Mouse (Mus musculus): Measurements from ENCODE around the gene Napepld.
A peak's percentile ranks its signal among the peaks of the same experiment; 100 is the strongest.
"Not testable (repeated sequence)": the region's sequence is repeated elsewhere in the genome, so short reads cannot be mapped to it uniquely, and the experiment has no call there.

Gene Napepld

DNA sequence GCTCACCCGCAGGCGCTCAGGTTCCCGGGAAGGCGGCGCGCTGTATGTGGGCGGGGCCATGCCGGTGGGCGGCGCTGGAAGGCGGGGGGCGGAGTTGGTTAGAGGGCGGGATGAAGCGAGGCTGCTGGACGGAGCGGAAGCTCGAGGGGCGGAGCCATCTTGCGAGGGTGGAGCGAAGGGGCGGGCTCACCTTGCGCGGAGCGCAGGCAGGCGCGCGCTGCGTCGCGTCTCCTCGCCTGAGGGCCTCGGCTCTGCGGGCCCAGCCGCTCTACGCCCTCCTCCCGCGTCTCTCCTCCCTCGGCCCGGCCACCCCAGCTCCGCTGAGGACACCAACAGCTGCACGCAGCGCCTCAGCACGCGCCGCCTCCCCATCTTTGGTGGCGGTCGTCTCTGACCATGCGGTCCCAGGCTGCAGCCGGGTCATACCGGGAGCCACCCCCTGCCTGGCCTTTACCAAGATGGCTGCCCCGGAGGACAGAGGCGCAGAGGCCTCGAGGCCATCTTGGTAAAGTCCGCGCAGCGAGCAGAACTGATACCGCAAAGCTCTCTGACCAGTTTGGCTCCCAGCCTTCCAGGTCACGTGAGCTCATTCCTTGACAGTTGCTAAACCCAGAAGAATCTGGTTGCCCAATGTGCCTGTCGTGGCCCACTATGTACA is at the start of gene Napepld:
Gene Napepld, minus strand, starts transcription at position 46 of the 658 bp plus-strand sequence.
- peak; percentile 97 to 99 for DNase-seq (ENCODE audit: low spot score in 2 of 2)

DNA sequence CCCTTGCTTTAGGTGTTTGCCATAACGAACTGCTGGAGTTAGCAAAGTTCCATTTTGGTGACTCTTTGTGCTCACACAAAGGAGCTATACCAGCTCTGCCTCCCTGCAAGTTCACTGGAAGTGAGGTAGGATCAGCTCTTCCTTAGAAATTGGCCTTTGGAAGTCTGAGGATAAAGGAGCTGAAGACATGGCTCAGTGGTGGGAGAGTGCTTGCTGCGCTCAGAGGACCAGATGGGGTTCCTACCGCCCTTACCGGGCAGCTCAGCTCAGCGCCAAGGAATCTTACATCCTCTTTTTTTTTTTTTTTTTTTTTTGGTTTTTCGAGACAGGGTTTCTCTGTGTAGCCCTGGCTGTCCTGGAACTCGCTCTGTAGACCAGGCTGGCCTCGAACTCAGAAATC is 44.8 kb upstream of the Napepld start:
- no peak for DNase-seq (ENCODE audit: low spot score in 2 of 2)

DNA sequence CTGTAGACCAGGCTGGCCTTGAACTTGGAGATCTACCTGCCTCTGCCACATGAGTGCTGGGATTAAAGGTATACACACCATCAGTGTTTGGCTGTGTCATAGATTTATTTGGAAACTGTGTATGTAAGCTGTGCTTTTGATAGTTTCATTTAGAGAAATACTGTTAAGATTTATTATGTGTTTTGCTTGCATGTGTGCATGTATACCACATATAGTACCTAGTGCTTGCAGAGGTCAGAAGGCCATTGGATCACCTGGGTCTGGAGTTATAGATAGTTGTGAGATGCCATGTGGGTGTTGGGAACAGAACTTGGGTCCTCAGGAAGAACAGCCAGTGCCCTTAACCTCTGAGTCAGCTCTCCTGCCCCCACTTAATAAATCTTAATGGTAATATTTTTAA is 43.5 kb upstream of the Napepld start:
- DNase-seq (ENCODE audit: low spot score in 2 of 2), result no peak

DNA sequence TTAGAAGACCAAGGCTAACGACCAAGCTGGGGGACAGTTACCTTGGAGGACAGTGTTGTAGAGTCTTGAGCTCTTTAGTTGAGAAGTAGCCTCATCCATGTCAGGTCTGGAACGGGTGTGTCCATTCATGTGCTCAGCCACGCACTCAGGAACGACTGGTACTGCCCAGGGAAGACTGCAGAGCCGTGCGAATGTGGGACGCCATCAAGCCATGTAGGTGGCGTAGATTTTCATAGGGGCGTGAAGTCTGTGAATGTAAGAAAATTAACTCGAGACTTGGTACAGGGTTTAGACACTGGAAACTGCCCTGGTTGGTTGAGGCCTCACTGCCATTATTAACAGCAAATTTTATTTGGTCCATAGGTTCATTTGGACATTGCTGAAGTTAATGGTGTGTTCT is 42.4 kb upstream of the Napepld start:
- no peak for DNase-seq (ENCODE audit: low spot score in 2 of 2)

DNA sequence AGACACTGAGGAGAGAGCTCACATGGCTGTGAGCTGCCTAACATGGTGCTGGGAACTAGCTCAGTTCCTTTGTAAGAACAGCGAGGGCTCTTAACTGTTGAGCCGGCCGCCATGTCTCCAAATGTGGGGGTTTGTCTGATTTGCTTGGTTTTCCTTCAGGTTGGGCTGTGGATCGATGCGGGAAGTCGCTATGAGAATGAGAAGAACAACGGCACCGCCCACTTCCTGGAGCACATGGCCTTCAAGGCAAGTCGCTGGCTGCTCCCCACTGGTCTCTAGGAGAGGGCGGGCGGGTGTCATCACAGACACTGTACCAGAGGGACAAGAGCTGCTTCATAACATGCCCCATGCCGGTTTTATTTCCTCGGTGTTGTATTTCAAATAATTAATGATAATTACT is 38.7 kb upstream of the Napepld start:
- DNase-seq (ENCODE audit: low spot score in 2 of 2), result no peak

DNA sequence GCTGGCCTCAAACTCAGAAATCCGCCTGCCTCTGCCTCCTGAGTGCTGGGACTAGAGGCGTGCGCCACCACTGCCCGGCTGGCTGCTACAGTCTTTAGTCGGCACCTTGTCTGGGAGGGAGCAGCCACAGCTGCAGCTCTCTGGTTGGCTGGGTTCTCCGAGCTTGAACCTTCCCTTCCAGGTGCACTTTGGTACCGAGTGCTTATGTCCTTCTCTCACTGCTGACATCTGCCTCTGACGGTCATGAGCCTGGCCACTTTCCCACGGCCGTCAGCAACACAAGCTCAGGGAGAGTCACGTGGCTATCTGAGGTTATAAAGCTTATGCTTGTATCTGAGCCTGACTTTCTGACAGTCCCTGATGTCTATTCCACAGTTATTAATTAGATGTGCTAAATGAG is 37.9 kb upstream of the Napepld start:
- peak in 1 of 2 experiments; percentile 8 for DNase-seq (ENCODE audit: low spot score in 2 of 2)

DNA sequence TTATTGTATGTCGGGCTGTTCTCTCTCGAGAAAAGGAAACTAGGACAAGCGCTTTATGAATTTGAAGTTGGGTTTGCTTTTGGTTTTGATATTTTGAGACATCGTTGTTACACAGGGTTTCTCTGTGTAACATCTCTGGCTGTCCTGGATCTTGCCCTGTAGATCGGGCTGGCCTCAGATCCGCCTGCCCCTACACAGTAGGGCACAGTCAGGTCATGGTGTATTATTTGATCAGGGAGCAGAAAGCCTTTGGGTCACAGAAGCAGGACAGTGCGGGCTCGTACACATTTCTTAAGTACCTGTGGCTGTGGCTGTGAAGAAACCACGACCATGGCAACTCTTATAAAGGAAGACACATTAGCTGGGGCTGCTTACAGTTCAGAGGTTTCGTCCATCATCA is 36.4 kb upstream of the Napepld start:
- no peak for DNase-seq (ENCODE audit: low spot score in 2 of 2)

DNA sequence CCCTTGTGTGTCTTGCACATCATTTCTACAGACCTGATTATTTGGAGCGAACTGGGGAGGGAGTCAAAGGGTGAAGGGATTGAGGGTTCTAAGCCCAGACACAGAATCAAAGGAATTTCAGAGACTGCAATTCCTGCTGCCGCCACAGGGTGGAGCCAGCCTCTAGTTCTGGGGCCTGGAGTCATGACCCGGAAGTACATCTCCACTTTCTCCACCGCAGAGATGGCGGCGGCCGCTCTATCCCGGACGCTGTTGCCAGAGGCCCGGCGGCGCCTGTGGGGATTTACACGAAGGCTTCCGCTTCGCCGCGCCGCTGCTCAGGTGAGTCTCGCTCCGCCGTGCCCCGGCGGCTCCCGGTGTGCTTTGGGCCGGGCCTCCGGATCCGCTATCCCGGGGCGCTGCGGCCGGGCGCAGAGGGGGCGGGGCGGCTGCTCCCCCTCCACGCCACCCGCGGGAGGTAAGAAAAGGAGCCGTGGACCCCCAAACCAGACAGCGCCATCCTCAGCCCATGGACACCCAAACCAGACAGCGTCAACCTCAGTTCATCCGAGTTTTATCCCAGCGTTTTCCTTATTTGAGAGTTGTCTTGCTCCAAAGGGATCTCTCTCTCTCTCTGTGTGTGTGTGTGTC is 35.9 kb upstream of the Napepld start, which contains the start of gene Pmpcb:
Gene Pmpcb, plus strand, starts transcription at position 186 of the 630 bp plus-strand sequence.
- DNase-seq (ENCODE audit: low spot score in 2 of 2), result peak; percentile 83 to 87

DNA sequence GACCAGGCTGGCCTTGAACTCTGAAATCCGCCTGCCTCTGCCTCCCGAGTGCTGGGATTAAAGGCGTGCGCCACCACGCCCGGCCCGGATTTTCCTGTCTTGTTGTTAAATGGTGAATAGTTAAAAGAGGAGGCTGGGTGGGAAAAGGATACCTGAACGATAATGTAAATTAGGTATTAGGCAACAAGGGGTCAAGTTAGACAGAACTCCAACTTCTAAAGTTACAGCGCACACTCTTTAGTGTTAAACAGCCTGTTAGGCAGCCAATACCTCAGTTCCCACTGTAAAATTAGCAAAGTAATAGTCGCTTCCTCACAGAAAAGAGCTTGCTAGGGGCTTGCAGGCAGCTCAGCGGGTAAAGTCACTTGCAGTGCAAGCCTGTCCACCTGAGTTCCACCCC is 34.9 kb upstream of the Napepld start:
- no peak for DNase-seq (ENCODE audit: low spot score in 2 of 2)

DNA sequence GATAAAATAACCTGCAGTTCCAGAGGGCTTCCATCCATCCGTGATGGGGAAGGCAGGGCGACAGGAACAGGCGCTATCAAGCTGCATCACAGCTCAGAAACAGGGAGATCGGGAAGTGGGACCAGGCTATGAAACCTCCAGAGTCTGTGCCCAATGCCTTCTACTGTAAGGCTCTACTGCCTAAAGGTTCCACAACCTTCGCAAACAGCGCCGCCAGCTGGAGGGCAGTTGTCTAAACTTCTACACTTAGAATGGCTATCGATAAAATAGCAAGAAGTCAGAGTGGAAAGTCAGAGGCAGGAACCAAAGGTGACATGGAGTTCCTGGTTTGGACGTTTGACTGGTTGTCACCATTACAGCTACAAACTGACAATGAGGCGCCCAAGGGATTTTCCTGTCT is 34.4 kb upstream of the Napepld start:
- peak; percentile 20 to 35 for DNase-seq (ENCODE audit: low spot score in 2 of 2)

DNA sequence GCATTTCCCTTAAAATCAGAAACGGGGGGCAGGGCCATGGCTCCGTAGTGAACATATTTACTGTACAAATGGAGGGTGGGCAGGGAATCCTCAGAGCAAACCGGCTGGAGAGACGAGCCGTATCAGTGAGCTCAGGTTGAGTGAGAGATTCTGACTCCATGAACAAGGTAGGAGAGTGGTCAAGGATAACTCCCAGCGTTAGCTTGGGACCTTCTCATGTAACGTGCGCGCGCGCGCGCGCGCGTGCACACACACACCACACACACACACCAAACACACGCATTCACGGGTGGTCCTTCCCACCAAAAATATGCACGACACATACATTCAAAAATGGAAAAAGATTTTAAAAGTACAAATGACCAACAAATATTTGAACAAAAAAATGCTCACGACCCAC is 33.9 kb upstream of the Napepld start:
- DNase-seq (ENCODE audit: low spot score in 2 of 2), result no peak

DNA sequence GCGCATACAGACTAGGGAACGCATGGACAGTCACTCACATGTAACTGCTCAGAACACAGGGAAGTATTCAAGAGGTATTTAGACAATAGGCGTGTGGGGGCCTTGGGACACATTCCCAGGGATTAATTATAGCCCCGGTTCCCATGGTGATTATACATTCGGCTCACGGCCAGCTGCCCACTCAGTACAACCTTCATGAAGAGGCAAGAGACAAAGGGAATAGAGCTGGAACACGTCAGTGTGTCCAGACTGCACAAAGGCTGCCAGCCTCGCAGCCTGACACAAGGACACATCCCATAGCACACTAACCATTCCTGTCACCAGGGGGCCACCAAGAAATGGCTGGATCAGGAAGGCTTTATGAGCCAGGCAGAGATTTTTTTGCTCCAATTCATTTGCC is 31.7 kb upstream of the Napepld start:
- DNase-seq (ENCODE audit: low spot score in 2 of 2), result peak; percentile 13 to 47

DNA sequence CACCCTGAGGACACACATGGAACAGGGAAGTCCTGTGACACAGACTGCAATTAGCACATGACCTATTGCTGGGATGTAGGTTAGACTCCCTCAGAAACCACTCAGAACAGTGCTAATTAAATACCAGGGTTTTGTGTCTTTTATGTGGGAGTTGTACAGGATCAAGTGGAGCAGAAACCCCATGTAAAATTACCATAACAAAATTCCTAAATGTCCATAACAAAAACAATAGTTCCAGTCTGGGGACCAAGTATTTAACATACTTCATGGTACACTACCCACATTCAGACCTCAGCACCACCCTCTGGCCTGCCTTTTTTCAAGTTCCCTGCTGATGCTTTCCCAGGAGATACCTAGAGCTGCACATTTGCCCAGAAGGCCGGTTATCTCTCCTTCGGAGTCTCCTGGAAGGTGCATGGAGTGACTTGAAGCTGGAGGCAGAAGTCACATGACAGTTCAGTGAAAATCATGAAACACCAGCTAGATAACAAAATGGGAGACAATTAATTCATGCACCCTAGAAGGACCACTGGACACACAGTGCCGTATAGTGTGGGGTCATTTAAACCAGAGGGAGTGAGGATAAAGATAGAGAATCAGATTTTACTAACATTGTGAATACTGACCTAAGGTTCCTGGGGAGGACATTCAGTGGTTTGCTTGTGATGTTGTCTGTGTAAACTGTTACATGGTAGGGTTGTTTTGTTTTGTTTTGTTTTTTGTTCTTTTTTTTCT is 31.1 kb upstream of the Napepld start:
- DNase-seq (ENCODE audit: low spot score in 2 of 2), result no peak

DNA sequence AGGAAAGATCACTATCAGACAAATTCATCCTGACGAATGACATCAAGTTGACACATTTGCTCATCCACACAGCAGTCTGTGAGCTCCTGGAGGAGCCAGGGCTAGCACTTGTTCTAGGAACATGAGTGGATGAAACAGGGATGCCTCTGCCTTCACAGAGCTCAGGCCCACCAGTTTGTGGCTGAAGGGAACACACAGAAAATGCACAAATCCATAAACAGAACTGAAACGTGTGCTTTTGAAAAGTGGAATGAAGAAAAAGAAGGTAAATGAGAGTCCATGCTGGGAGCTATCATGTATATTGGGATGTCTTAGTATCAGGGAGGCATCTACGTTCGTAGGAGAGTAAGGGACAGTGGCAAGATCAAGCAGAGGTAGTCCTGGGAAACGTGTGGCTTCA is 27.9 kb upstream of the Napepld start:
- DNase-seq (ENCODE audit: low spot score in 2 of 2), result no peak

DNA sequence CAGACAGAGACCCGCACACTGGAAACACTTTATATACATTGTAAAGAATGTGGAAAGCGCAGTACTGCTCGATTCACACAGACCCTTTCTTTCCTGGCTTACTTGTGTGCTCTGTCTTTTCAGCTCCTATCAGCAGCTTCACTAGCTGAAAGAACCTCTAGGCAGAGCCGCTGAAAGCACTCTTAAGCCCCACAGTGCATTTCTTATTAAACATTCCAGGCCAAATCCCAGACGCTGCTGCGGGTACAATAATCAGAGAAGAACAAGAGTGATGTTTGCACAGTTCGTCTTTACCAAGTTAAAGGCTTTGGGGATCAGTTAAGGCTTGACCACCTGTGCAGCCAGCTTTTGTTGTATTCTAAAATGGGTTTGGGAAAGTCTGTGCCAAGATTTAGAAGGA is 23.7 kb upstream of the Napepld start:
- no peak for DNase-seq (ENCODE audit: low spot score in 2 of 2)

DNA sequence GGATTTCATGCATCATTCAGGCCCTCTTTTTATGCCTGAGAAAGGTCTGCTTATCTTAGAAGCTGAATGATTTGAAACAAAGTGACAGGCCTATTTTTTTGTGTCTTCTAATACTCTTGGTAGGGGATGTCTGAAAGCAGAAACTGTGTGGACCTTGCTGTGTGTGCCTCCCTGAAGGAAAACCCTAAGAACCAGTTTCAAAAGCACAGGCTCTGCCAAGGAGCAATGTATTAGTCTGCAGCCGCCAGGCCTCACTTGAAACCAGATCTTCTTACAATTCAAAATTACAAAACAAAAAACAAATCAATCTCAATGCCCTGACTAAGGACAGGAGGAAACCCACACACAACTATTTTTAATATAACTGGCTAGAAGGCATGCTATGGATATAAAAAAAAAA is 23.2 kb upstream of the Napepld start:
- DNase-seq (ENCODE audit: low spot score in 2 of 2), result no peak

DNA sequence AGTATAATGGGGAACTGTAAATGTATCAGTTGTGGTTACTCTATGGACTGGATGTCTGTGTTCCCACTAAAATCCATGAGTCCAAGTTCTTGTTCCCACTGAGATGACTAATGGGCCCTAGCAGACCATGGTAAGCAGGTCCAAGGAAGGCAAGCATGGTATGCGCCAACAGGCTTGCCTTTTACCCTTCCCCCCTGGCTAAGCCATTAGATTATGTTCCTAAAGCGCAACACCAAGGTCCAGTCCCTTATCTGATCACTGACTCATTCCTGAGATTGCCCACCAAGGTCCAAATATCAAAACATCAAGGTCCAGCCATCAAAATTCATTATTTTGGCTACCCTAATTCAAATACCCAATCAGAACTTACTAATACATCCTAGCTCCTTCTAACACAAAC is 18.0 kb upstream of the Napepld start:
- DNase-seq (ENCODE audit: low spot score in 2 of 2), result no peak

DNA sequence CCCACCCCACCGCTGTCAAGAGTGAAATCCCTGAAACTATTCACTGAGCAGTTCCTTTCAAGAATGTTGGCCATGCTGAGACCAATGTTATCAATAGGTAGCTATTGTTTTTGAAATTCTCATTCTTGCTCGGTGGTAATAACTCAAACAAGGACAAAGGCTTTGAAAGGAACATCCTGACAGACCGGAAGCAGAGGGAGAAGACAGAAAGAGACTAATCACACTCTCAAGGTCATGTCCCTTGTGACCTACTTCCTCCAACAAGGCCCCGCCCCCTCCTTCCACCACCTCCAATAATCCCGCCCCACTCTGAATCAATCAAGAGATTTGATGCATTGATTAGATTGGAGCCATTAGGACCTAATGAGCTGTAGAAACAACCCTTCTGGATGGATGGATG is 17.4 kb upstream of the Napepld start:
- no peak for DNase-seq (ENCODE audit: low spot score in 2 of 2)

DNA sequence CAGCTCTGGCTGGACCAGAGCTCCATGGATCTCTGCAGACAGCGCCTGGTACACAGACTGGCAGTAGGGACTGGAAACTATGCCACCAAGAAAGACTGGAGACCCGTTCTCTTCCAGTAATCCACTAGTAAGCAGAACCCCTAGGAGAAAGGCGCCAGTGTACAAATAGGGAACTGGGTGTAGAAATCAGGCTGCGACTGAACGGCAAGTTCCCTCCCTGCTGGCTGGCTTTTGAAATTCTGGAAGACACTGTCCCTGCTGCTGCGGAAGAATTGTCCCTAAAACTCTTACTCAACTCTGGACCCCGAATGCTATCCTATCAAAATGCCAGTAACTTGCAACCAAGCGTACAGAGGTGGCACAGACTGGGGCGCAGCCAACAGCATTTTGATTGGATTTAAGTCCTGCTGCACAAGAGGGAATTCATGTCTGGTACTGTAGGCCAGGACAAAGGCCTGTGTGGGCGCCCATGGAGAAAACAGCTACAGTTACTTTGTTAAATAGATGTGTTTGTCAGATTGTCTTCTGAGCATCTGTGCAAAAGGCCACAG is 16.0 kb upstream of the Napepld start:
- DNase-seq (ENCODE audit: low spot score in 2 of 2), result no peak

DNA sequence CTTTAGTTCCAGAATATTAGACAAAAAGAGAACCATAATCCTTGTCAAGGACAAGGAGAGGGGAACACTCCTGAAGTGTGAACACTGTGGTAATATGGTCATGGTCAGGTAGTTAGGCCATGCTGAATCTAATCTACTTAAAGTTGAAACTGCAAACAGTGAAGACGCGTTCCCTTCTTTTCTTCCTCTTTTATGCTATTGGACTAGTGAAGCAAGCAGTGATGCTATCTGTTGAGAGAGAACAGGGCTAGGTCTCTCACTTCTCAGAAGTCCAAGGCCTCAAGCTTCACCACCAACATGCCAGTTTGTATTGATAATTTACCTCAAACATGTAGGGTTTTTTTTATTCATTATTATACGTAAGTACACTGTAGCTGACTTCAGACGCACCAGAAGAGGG is 13.3 kb upstream of the Napepld start:
- no peak for DNase-seq (ENCODE audit: low spot score in 2 of 2)

DNA sequence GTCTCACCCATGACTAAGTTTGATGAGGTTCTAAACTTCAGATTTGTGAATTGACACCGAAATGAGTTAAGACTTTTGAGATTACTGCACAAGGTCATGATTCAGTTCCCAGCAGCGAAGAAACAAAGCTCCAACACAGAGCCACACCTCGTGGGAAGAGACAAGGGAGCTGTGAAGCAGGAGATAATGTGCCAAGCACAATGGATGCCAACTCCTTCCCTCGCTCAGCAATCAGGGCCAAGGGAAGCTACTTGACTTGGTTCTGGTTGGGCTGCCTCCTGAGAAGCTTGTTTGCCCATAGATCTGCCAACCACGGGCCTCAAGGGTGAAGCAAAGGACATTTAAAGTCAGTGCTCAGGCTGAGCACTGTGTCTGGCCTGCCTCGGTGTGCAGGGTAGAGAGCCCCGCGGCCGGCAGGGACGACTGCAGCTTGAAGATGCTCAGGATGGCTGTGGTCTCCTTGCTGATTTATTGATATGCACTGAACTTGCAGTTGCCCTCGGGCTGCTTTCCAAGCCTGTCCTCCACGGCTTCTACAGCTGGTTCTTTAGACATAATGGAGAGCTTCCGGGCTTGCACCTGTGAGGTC is 11.0 kb upstream of the Napepld start:
- DNase-seq (ENCODE audit: low spot score in 2 of 2), result no peak

DNA sequence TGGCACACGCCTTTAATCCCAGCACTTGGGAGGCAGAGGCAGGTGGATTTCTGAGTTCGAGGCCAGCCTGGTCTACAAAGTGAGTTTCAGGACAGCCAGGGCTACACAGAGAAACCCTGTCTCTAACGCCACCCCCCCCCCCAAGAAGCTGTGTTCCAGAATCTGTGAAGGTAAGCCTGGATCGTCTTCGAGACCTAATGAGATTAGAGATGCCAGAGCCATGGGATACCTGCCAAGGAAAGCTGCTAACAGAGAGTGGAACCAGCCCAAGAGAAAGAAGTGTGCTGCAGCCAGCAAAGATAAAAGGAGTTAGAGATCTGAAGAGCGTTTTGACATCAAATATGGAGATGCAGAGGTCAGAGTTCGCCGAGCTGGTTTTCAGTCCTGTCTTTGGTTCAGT is 6.8 kb upstream of the Napepld start:
- not testable (repeated sequence) for DNase-seq (ENCODE audit: low spot score in 2 of 2)
